Mouse (Mus musculus): ENCODE results near the gene Lrp8.

DNA sequence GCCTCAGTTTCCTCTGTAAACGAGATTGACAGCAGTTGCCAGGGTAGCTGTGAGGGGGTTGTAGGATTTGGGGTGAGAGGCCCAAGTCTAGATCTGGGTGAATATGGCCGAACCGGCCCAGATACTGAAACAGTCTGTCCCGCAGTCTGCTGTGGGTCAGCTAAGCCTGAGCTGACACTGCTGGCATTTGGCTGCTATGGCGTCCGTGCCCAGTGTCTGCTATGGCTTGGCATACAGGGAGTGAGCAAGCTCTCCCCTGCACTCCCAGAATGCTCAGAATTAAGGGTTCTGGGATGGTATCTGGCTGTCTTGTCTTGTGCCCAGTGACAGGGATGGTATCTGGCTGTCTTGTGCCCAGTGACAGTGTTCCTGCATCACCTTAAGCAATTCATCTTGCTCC lies 29.6 kb downstream of the Lrp8 start:
- TF ChIP-seq POLR2A (IDR thresholded peaks at IDR 0.05; ENCODE audit: borderline replicate concordance, control insufficient read depth, low read depth, low read length) (no peak), CTCF (IDR thresholded peaks at IDR 0.05; ENCODE audit: control insufficient read depth, insufficient read depth, low read length) (no peak)
